Mouse (Mus musculus) heart, adult 2 months (tissue): ENCODE results near the gene Rsbn1. TPM values are rescaled to one million over a fixed set of nuclear protein-coding genes. Genes with fewer than 3 reads are reported as not detected.
A peak's percentile ranks its signal among the peaks of the same experiment; 100 is the strongest.

ENCODE experiments used
- DNase-seq, 2 experiments: peaks; one replicate each; pipeline ENCODE4 v3.0.0; 2021
- H3K27ac ChIP-seq: fragments of 200-600 bp; 2 replicates; pipeline ENCODE4 v1.8.1; 2022
- H3K27me3 ChIP-seq: fragments of 200-500 bp; 2 replicates; pipeline ENCODE4 v1.6.1; 2012; ENCODE audit warnings: mild to moderate bottlenecking, low read length, inconsistent platforms, mixed read lengths; ENCODE audit not compliant: control insufficient read depth, insufficient read depth
- H3K36me3 ChIP-seq: fragments of 200-500 bp; 2 replicates; pipeline ENCODE4 v1.6.1; 2012; ENCODE audit warnings: low read length, inconsistent platforms; ENCODE audit not compliant: control insufficient read depth, insufficient read depth
- H3K4me1 ChIP-seq: fragments of 200-500 bp; 2 replicates; pipeline ENCODE4 v1.6.1; 2011; ENCODE audit warnings: low read length; ENCODE audit not compliant: control insufficient read depth, insufficient read depth
- H3K4me3 ChIP-seq: fragments of 200-600 bp; 2 replicates; pipeline ENCODE4 v1.8.1; 2022
- H3K79me2 ChIP-seq: fragments of 200-500 bp; replicated peaks from 2 replicates; pipeline ENCODE4 v1.6.1; 2012; ENCODE audit warnings: mild to moderate bottlenecking, inconsistent platforms, low read length, moderate library complexity, mixed read lengths; ENCODE audit not compliant: control insufficient read depth, insufficient read depth
- H3K9ac ChIP-seq: fragments of 200-500 bp; 2 replicates; pipeline ENCODE4 v1.6.1; 2012; ENCODE audit warnings: low read depth, mild to moderate bottlenecking, control low read depth, inconsistent platforms, low read length, mixed read lengths
- CTCF ChIP-seq: fragments of 200-600 bp; IDR thresholded peaks from 2 replicates; pipeline ENCODE4 v1.8.1; 2022; ENCODE audit warnings: antibody characterized with exemption, mild to moderate bottlenecking, moderate library complexity
- EP300 ChIP-seq: fragments of 200-500 bp; IDR thresholded peaks from 2 replicates; pipeline ENCODE4 v1.6.1; 2011; ENCODE audit warnings: low read depth, low read length, control low read depth; ENCODE audit not compliant: insufficient read depth
- POLR2A ChIP-seq: fragments of 200-500 bp; IDR thresholded peaks from 2 replicates; pipeline ENCODE4 v1.6.1; 2011; ENCODE audit warnings: mild to moderate bottlenecking, low read depth, low read length, control low read depth; ENCODE audit not compliant: insufficient read depth
- WGBS: fragments of 180-500 bp; shearing (Covaris S2); methylation state at CpG from one replicate; pipeline ENCODE4 v1.1.7; 2018; 5-methylcytosine and 5-hydroxymethylcytosine counted together
- intact Hi-C: fragments of 180-260 bp; cut with DNase I; formaldehyde crosslinking; loops from one replicate; pipeline ENCODE4 v1.15.1; 2025
- polyA plus RNA-seq: library from polyadenylated mRNA; depleted of rRNA; stranded (reverse); fragments of >200 nt; gene quantifications from 2 replicates; pipeline ENCODE4 v1.2.3, GENCODE M21; 2012
- total RNA-seq, 2 experiments: library from RNA; stranded (reverse); gene quantifications; 2 replicates each; pipeline ENCODE4 v1.2.3; 2021

Rsbn1 gene
- total and polyA plus RNA-seq, 3 experiments = 1.6 to 8.2 (median 7.9) TPM

DNA sequence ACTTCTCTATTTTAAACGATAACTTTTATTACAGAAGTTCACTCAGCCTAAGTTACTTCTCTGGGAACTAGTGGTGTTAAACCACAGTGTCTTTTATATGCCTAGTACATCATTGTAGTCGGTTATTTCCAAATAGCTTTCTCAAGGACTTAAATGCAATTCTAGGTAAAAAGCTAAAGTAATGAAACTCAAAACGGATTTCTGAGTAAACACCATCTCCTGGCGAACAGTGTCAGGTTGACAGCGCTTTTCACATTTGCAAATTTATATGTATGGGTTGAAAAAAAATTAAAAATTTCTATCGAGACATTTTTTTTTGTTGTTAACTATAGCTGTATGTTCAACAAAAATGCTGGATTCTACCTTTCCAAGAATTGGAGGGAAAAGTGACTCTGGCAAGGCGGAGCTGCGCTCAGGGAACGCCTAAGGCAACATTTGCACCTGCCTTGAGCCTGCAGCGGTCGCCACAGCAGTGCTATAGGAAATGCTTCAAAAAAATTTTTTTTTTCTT, 414 bp upstream of the Rsbn1 start:
- H3K4me1 ChIP-seq = peaks cover 3% of the 10 kb centered on the region
- peak overlapping the region; percentile 95 for H3K4me3 ChIP-seq
- no peak for DNase-seq
- 6% methylated on average over 11 of the region's 11 CpGs for WGBS
- TF ChIP-seq CTCF = no peak
- TF ChIP-seq EP300 = no peak
- no peak for TF ChIP-seq POLR2A
- peaks cover 8% of the 10 kb centered on the region for H3K36me3 ChIP-seq
- H3K79me2 ChIP-seq = peaks cover 1% of the 10 kb centered on the region; the same call in 1 of the 2 replicates
- peak overlapping the region; percentile 96 for H3K27ac ChIP-seq
- no peaks in the 10 kb centered on the region for H3K27me3 ChIP-seq
- intact Hi-C loops = loop anchor here (5.0 to 10.0 kb wide), 2 partner anchors 311 to 529 kb away; partner anchors contain the start of gene Magi3
- H3K9ac ChIP-seq = no peak overlapping the region

GRCm38 (mm10) chr3:103914732-103915508, 1.0 kb downstream of the Rsbn1 start:
- H3K27ac ChIP-seq = peak overlapping the region; percentile 96
- H3K36me3 ChIP-seq = peaks cover 11% of the 10 kb centered on the region
- peak overlapping the region; percentile 91 for H3K9ac ChIP-seq
- no peaks in the 10 kb centered on the region for H3K27me3 ChIP-seq
- TF ChIP-seq POLR2A (no peak), EP300 (no peak), CTCF (no peak)
- H3K79me2 ChIP-seq = peaks cover 2% of the 10 kb centered on the region; the same call in 1 of the 2 replicates
- no peak for DNase-seq
- intact Hi-C loops = loop anchor here (1.0 to 10.0 kb wide), 3 partner anchors 52 to 527 kb away; partner anchors contain the start of gene Magi3
- H3K4me1 ChIP-seq = peaks cover 3% of the 10 kb centered on the region
- H3K4me3 ChIP-seq = peak overlapping the region; percentile 95
- whole genome bisulfite sequencing = under 1% methylated on average over 60 of the region's 60 CpGs

- peak overlapping the region; percentile 91 for H3K9ac ChIP-seq
- 2% methylated on average over 7 of the region's 7 CpGs for WGBS
- no peak for TF ChIP-seq CTCF
- TF ChIP-seq EP300 = no peak
- TF ChIP-seq POLR2A = no peak
- peaks cover 4% of the 10 kb centered on the region for H3K79me2 ChIP-seq
- peak overlapping the region; percentile 95 for H3K4me3 ChIP-seq
- DNase-seq = no peak
- peak overlapping the region; percentile 96 for H3K27ac ChIP-seq
- H3K27me3 ChIP-seq = no peaks in the 10 kb centered on the region
- H3K4me1 ChIP-seq = peaks cover 6% of the 10 kb centered on the region
- peaks cover 14% of the 10 kb centered on the region for H3K36me3 ChIP-seq
- intact Hi-C loops = loop anchor here (10.0 kb wide), 1 partner anchor 309 kb away; the partner anchor contains the start of gene Magi3
Observed at GRCm38 (mm10) chr3:103915509-103915896, 1.6 kb downstream of the Rsbn1 start.

DNA sequence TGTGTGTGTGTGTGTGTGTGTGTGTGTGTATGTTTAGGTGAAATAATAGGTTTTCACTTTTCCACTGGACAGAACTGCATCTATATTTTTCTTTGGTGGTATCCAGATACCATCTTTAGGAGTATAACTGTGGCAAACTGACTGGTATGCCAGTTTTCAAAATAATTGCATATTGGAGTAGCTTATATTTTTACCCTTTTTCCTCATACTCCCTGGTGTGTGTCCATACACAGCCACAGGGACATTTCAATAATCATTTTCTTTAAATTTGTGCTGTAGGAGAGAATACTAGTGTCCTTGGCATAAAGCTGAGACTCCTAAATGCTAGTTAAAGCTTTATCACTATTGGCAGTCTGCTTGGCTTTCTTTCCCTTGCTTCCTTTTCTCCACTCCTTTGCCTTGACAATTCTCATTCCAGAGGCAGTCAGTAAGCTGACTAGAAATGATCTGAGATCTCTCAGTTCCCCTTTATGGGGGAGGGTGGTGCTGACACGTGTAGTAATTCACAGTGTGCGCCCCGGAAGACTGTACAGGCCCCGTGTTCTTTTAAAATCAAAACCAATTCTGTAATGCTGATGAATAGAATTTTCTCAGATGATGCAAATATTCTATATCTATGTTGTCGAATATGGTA, 2.4 kb downstream of the Rsbn1 start:
- DNase-seq = peak in 1 of 2 experiments; percentile 24
- TF ChIP-seq POLR2A = no peak
- no peak for TF ChIP-seq EP300
- TF ChIP-seq CTCF = no peak
- intact Hi-C loops = loop anchor here (10.0 kb wide), 1 partner anchor 308 kb away; the partner anchor contains the start of gene Magi3
- Histone ChIP-seq H3K36me3 (peaks cover 14% of the 10 kb centered on the region), H3K27ac (no peak overlapping the region), H3K79me2 (peaks cover 4% of the 10 kb centered on the region), H3K27me3 (no peaks in the 10 kb centered on the region), H3K9ac (no peak overlapping the region), H3K4me1 (peaks cover 6% of the 10 kb centered on the region), H3K4me3 (peak overlapping the region; percentile 22; the same call in 1 of the 2 replicates)
- WGBS = 14% methylated on average over 5 of the region's 5 CpGs

DNA sequence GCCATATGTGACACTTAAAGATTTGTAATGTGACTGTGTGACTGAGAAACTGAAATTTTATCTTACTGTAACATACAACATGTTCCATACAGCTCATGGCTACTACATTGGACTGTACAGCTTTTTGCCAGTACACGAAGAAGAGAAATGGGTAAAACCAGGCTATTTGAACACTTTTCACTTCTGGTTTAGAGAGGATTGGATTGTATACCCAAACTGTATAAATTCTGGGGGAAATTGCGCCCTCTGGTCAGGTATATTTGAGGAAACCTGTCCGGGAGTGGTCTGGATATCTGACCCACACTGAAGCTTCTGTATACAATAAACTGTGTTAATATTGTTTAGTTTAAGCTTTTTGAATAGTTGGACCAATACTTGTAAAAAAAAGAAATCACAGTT, 2.9 kb downstream of the Rsbn1 start:
- peaks cover 4% of the 10 kb centered on the region for H3K79me2 ChIP-seq
- 56% methylated on average over 3 of the region's 3 CpGs for WGBS
- no peak for DNase-seq
- H3K4me1 ChIP-seq = peaks cover 6% of the 10 kb centered on the region
- TF ChIP-seq CTCF = no peak
- TF ChIP-seq EP300 = no peak
- TF ChIP-seq POLR2A = no peak
- H3K27me3 ChIP-seq = no peaks in the 10 kb centered on the region
- H3K9ac ChIP-seq = no peak overlapping the region
- peaks cover 14% of the 10 kb centered on the region for H3K36me3 ChIP-seq
- H3K4me3 ChIP-seq = peak overlapping the region; percentile 22; the same call in 1 of the 2 replicates
- H3K27ac ChIP-seq = no peak overlapping the region
- intact Hi-C loops = loop anchor here (10.0 kb wide), 1 partner anchor 308 kb away; the partner anchor contains the start of gene Magi3
